Mouse (Mus musculus) liver, adult 2 months (tissue): ENCODE measurements around the gene Lgr6.

ENCODE experiments used
- CTCF ChIP-seq: fragments of 200-500 bp; IDR thresholded peaks from 2 replicates; pipeline ENCODE4 v1.5.1; 2011; ENCODE audit warnings: low read depth, low read length, control low read depth
- POLR2A ChIP-seq: fragments of 200-500 bp; IDR thresholded peaks from 2 replicates; pipeline ENCODE4 v1.6.1; 2011; ENCODE audit warnings: low read length, control low read depth; ENCODE audit not compliant: insufficient read depth; ENCODE audit errors: extremely low read depth

DNA sequence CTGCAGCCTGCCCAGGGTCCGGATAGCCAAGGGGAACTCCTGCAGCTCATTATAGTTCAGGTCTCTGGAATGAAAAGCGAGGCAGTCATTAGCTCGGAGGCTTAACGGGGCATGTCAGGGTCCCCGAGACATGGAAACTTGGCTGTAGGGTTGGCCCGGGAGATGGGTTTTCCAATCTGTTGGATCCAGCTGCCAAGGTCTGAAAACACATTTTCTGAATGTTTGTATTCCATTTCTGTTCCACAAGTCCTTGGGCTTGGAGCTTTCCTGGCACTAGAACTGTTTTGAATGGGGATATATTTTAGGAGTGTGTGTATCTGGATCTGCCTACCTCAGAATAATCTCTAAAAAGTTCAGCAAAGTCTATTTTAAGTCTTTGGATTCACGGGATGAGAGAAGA, 99.4 kb downstream of the Lgr6 start:
- no peak for TF ChIP-seq CTCF
- TF ChIP-seq POLR2A, result no peak
